Mouse (Mus musculus) T-helper 17 cell (primary cell): ENCODE data around the gene Ntrk2.

ENCODE experiments used
- in situ Hi-C, 2 experiments: fragments of 300-600 bp; cut with MboI, MseI; formaldehyde crosslinking; loops; 1 replicate in 1 of 2; 2 replicates in 1 of 2; pipeline ENCODE4 v1.15.1; 2025; ENCODE audit warnings: high pct_unique_total_duplicates in 2 of 2

Gene Ntrk2

GRCm38 (mm10) chr13:58806397-58806892, at the start of gene Ntrk2:
Gene Ntrk2 (plus strand): TSS chr13:58806569.
- in situ Hi-C loops = no loop called here

- in situ Hi-C loops = no loop called here
Observed at GRCm38 (mm10) chr13:58761003-58761630, 45.3 kb upstream of the Ntrk2 start.

- in situ Hi-C loops = no loop called here
Observed at GRCm38 (mm10) chr13:58768258-58768657, 38.1 kb upstream of the Ntrk2 start.

- in situ Hi-C loops = no loop called here
Observed at GRCm38 (mm10) chr13:58769438-58769837, 36.9 kb upstream of the Ntrk2 start.

GRCm38 (mm10) chr13:58779261-58779660, 27.1 kb upstream of the Ntrk2 start:
- in situ Hi-C loops = no loop called here

- in situ Hi-C loops = no loop called here
Observed at GRCm38 (mm10) chr13:58786476-58786875, 19.9 kb upstream of the Ntrk2 start.

- in situ Hi-C loops = no loop called here
Observed at GRCm38 (mm10) chr13:58790741-58791140, 15.6 kb upstream of the Ntrk2 start.

- in situ Hi-C loops = loop anchor here in 1 of 2 experiments (5.0 kb wide), 1 partner anchor 1180 kb away; no protein-coding TSS in a partner anchor
Observed at GRCm38 (mm10) chr13:58797386-58797785, 9.0 kb upstream of the Ntrk2 start.

GRCm38 (mm10) chr13:58801291-58801690, 5.1 kb upstream of the Ntrk2 start:
- in situ Hi-C loops = no loop called here

GRCm38 (mm10) chr13:58803882-58804281, 2.5 kb upstream of the Ntrk2 start:
- in situ Hi-C loops = no loop called here

GRCm38 (mm10) chr13:58805833-58806232, 536 bp upstream of the Ntrk2 start:
- in situ Hi-C loops = no loop called here

- in situ Hi-C loops = no loop called here
Observed at GRCm38 (mm10) chr13:58806896-58807628, 693 bp downstream of the Ntrk2 start.

- in situ Hi-C loops = no loop called here
Observed at GRCm38 (mm10) chr13:58807629-58808363, 1.4 kb downstream of the Ntrk2 start.

GRCm38 (mm10) chr13:58808381-58808821, 2.0 kb downstream of the Ntrk2 start:
- in situ Hi-C loops = no loop called here

- in situ Hi-C loops = no loop called here
Observed at GRCm38 (mm10) chr13:58809930-58810329, 3.6 kb downstream of the Ntrk2 start.

- in situ Hi-C loops = no loop called here
Observed at GRCm38 (mm10) chr13:58824752-58825151, 18.4 kb downstream of the Ntrk2 start.

GRCm38 (mm10) chr13:58826356-58827197, 20.2 kb downstream of the Ntrk2 start:
- in situ Hi-C loops = no loop called here

GRCm38 (mm10) chr13:58831999-58832398, 25.6 kb downstream of the Ntrk2 start:
- in situ Hi-C loops = no loop called here

GRCm38 (mm10) chr13:58834726-58835125, 28.4 kb downstream of the Ntrk2 start:
- in situ Hi-C loops = no loop called here

GRCm38 (mm10) chr13:58836891-58837290, 30.5 kb downstream of the Ntrk2 start:
- in situ Hi-C loops = no loop called here

- in situ Hi-C loops = no loop called here
Observed at GRCm38 (mm10) chr13:58838110-58838509, 31.7 kb downstream of the Ntrk2 start.
